Mouse (Mus musculus): ENCODE data around the gene Tecta. TPM values are rescaled to one million over a fixed set of nuclear protein-coding genes. Genes with fewer than 3 reads are reported as not detected.
A peak's percentile ranks its signal among the peaks of the same experiment; 100 is the strongest.

Tecta gene
- polyA plus RNA-seq, 1 experiment from 2014 or later = 0.10 TPM

GRCm38 (mm10) chr9:42315816-42316215 is 83.9 kb downstream of the Tecta start:
- no peak overlapping the region for H3K9ac ChIP-seq (replicated peaks; ENCODE audit: low read length)
- H3K4me2 ChIP-seq (replicated peaks; ENCODE audit: low read depth, low read length) = no peak overlapping the region
- no peaks in the 10 kb centered on the region for H3K27me3 ChIP-seq (ENCODE audit: insufficient read depth, low read length)
- no peaks in the 10 kb centered on the region for H3K4me1 ChIP-seq (ENCODE audit: insufficient read depth, low read length)
- 70% methylated on average over 3 of the region's 3 CpGs for WGBS
- no peak overlapping the region for H3K27ac ChIP-seq (ENCODE audit: low read length)
- ATAC-seq (ENCODE audit: low FRiP score, low TSS enrichment) = peak; percentile 76
- H3K36me3 ChIP-seq (ENCODE audit: insufficient read depth, low read length) = no peaks in the 10 kb centered on the region
- peaks cover 2% of the 10 kb centered on the region; the same call in 1 of the 2 replicates for H3K9me3 ChIP-seq (ENCODE audit: low read length)
- no peak overlapping the region for H3K4me3 ChIP-seq (ENCODE audit: low read length)

- H3K4me1 ChIP-seq (ENCODE audit: insufficient read depth, low read length) = no peaks in the 10 kb centered on the region
- H3K27ac ChIP-seq (ENCODE audit: low read length) = no peak overlapping the region
- H3K9me3 ChIP-seq (ENCODE audit: low read length) = no peaks in the 10 kb centered on the region
- no peak overlapping the region for H3K9ac ChIP-seq (replicated peaks; ENCODE audit: low read length)
- H3K27me3 ChIP-seq (ENCODE audit: insufficient read depth, low read length) = no peaks in the 10 kb centered on the region
- no peak overlapping the region for H3K4me3 ChIP-seq (ENCODE audit: low read length)
- no peak overlapping the region for H3K4me2 ChIP-seq (replicated peaks; ENCODE audit: low read depth, low read length)
- no peak for ATAC-seq (ENCODE audit: low FRiP score, low TSS enrichment)
- 71% methylated on average over 4 of the region's 4 CpGs for WGBS
- H3K36me3 ChIP-seq (ENCODE audit: insufficient read depth, low read length) = no peaks in the 10 kb centered on the region
Measured at GRCm38 (mm10) chr9:42314959-42315358, 84.8 kb downstream of the Tecta start.

GRCm38 (mm10) chr9:42314388-42314787 is 85.3 kb downstream of the Tecta start:
- no peak for ATAC-seq (ENCODE audit: low FRiP score, low TSS enrichment)
- Histone ChIP-seq H3K4me1 (ENCODE audit: insufficient read depth, low read length) (no peaks in the 10 kb centered on the region), H3K4me3 (ENCODE audit: low read length) (no peak overlapping the region), H3K27me3 (ENCODE audit: insufficient read depth, low read length) (no peaks in the 10 kb centered on the region), H3K9ac (replicated peaks; ENCODE audit: low read length) (no peak overlapping the region), H3K27ac (ENCODE audit: low read length) (no peak overlapping the region), H3K4me2 (replicated peaks; ENCODE audit: low read depth, low read length) (no peak overlapping the region), H3K36me3 (ENCODE audit: insufficient read depth, low read length) (no peaks in the 10 kb centered on the region), H3K9me3 (ENCODE audit: low read length) (no peaks in the 10 kb centered on the region)
- 79% methylated on average over 6 of the region's 6 CpGs for WGBS

- no peaks in the 10 kb centered on the region for H3K27me3 ChIP-seq (ENCODE audit: insufficient read depth, low read length)
- no peaks in the 10 kb centered on the region for H3K9me3 ChIP-seq (ENCODE audit: low read length)
- no peak overlapping the region for H3K4me2 ChIP-seq (replicated peaks; ENCODE audit: low read depth, low read length)
- WGBS = 19% methylated on average over 3 of the region's 3 CpGs
- H3K36me3 ChIP-seq (ENCODE audit: insufficient read depth, low read length) = no peaks in the 10 kb centered on the region
- H3K9ac ChIP-seq (replicated peaks; ENCODE audit: low read length) = no peak overlapping the region
- no peak overlapping the region for H3K4me3 ChIP-seq (ENCODE audit: low read length)
- H3K4me1 ChIP-seq (ENCODE audit: insufficient read depth, low read length) = no peaks in the 10 kb centered on the region
- no peak for ATAC-seq (ENCODE audit: low FRiP score, low TSS enrichment)
- H3K27ac ChIP-seq (ENCODE audit: low read length) = no peak overlapping the region
Measured at GRCm38 (mm10) chr9:42313872-42314271, 85.9 kb downstream of the Tecta start.

- Histone ChIP-seq H3K27me3 (ENCODE audit: insufficient read depth, low read length) (no peaks in the 10 kb centered on the region), H3K4me3 (ENCODE audit: low read length) (no peak overlapping the region), H3K27ac (ENCODE audit: low read length) (no peak overlapping the region), H3K36me3 (ENCODE audit: insufficient read depth, low read length) (no peaks in the 10 kb centered on the region), H3K4me2 (replicated peaks; ENCODE audit: low read depth, low read length) (no peak overlapping the region), H3K4me1 (ENCODE audit: insufficient read depth, low read length) (no peaks in the 10 kb centered on the region), H3K9me3 (ENCODE audit: low read length) (no peaks in the 10 kb centered on the region), H3K9ac (replicated peaks; ENCODE audit: low read length) (no peak overlapping the region)
- ATAC-seq (ENCODE audit: low FRiP score, low TSS enrichment) = no peak
- WGBS = 87% methylated on average over 3 of the region's 3 CpGs
Measured at GRCm38 (mm10) chr9:42311311-42311710, 88.4 kb downstream of the Tecta start.

- Histone ChIP-seq H3K4me3 (ENCODE audit: low read length) (no peak overlapping the region), H3K4me1 (ENCODE audit: insufficient read depth, low read length) (no peaks in the 10 kb centered on the region), H3K27me3 (ENCODE audit: insufficient read depth, low read length) (no peaks in the 10 kb centered on the region), H3K9ac (replicated peaks; ENCODE audit: low read length) (no peak overlapping the region), H3K9me3 (ENCODE audit: low read length) (no peaks in the 10 kb centered on the region), H3K36me3 (ENCODE audit: insufficient read depth, low read length) (no peaks in the 10 kb centered on the region), H3K4me2 (replicated peaks; ENCODE audit: low read depth, low read length) (no peak overlapping the region), H3K27ac (ENCODE audit: low read length) (no peak overlapping the region)
- WGBS = 89% methylated on average over 4 of the region's 4 CpGs
- ATAC-seq (ENCODE audit: low FRiP score, low TSS enrichment) = no peak
Measured at GRCm38 (mm10) chr9:42303894-42304293, 95.8 kb downstream of the Tecta start.

- Histone ChIP-seq H3K4me3 (ENCODE audit: low read length) (no peak overlapping the region), H3K27ac (ENCODE audit: low read length) (no peak overlapping the region), H3K9ac (replicated peaks; ENCODE audit: low read length) (no peak overlapping the region), H3K27me3 (ENCODE audit: insufficient read depth, low read length) (no peaks in the 10 kb centered on the region), H3K36me3 (ENCODE audit: insufficient read depth, low read length) (no peaks in the 10 kb centered on the region), H3K4me2 (replicated peaks; ENCODE audit: low read depth, low read length) (no peak overlapping the region), H3K9me3 (ENCODE audit: low read length) (no peaks in the 10 kb centered on the region), H3K4me1 (ENCODE audit: insufficient read depth, low read length) (no peaks in the 10 kb centered on the region)
- no peak for ATAC-seq (ENCODE audit: low FRiP score, low TSS enrichment)
- 87% methylated on average over 6 of the region's 6 CpGs for WGBS
Measured at GRCm38 (mm10) chr9:42301082-42301633, 98.6 kb downstream of the Tecta start.

- no peak for ATAC-seq (ENCODE audit: low FRiP score, low TSS enrichment)
- H3K4me2 ChIP-seq (replicated peaks; ENCODE audit: low read depth, low read length) = no peak overlapping the region
- 92% methylated on average over 10 of the region's 10 CpGs for WGBS
Measured at GRCm38 (mm10) chr9:42296297-42296922, 103.3 kb downstream of the Tecta start.

GRCm38 (mm10) chr9:42294131-42294530 is 105.6 kb downstream of the Tecta start:
- Histone ChIP-seq H3K9ac (replicated peaks; ENCODE audit: low read length) (no peak overlapping the region), H3K4me3 (ENCODE audit: low read length) (no peak overlapping the region), H3K4me1 (ENCODE audit: insufficient read depth, low read length) (no peaks in the 10 kb centered on the region), H3K4me2 (replicated peaks; ENCODE audit: low read depth, low read length) (no peak overlapping the region), H3K36me3 (ENCODE audit: insufficient read depth, low read length) (no peaks in the 10 kb centered on the region), H3K9me3 (ENCODE audit: low read length) (no peaks in the 10 kb centered on the region), H3K27me3 (ENCODE audit: insufficient read depth, low read length) (no peaks in the 10 kb centered on the region), H3K27ac (ENCODE audit: low read length) (no peak overlapping the region)
- ATAC-seq (ENCODE audit: low FRiP score, low TSS enrichment) = no peak
- WGBS = 84% methylated on average over 2 of the region's 2 CpGs

More at GRCm38 (mm10) chr9:42296297-42296922, 103.3 kb downstream of the Tecta start:
- Histone ChIP-seq H3K27ac (ENCODE audit: low read length) (no peak overlapping the region), H3K9ac (replicated peaks; ENCODE audit: low read length) (no peak overlapping the region), H3K9me3 (ENCODE audit: low read length) (no peaks in the 10 kb centered on the region), H3K4me3 (ENCODE audit: low read length) (no peak overlapping the region), H3K27me3 (ENCODE audit: insufficient read depth, low read length) (no peaks in the 10 kb centered on the region), H3K4me1 (ENCODE audit: insufficient read depth, low read length) (no peaks in the 10 kb centered on the region), H3K36me3 (ENCODE audit: insufficient read depth, low read length) (no peaks in the 10 kb centered on the region)

- WGBS = 85% methylated on average over 3 of the region's 3 CpGs
- no peak for ATAC-seq (ENCODE audit: low FRiP score, low TSS enrichment)
- Histone ChIP-seq H3K9ac (replicated peaks; ENCODE audit: low read length) (no peak overlapping the region), H3K4me3 (ENCODE audit: low read length) (no peak overlapping the region), H3K27me3 (ENCODE audit: insufficient read depth, low read length) (no peaks in the 10 kb centered on the region), H3K4me2 (replicated peaks; ENCODE audit: low read depth, low read length) (no peak overlapping the region), H3K36me3 (ENCODE audit: insufficient read depth, low read length) (no peaks in the 10 kb centered on the region), H3K9me3 (ENCODE audit: low read length) (no peaks in the 10 kb centered on the region), H3K4me1 (ENCODE audit: insufficient read depth, low read length) (no peaks in the 10 kb centered on the region), H3K27ac (ENCODE audit: low read length) (no peak overlapping the region)
Measured at GRCm38 (mm10) chr9:42293596-42293995, 106.1 kb downstream of the Tecta start.

Measured in kidney, embryonic 16.5 days (tissue).